Mouse (Mus musculus): Measurements from ENCODE around the gene Zfp598. TPM values are rescaled to one million over a fixed set of nuclear protein-coding genes. Genes with fewer than 3 reads are reported as not detected.

Gene Zfp598
- total and polyA plus RNA-seq, 3 experiments, result 22.1 to 54.0 (median 31.8) TPM

DNA sequence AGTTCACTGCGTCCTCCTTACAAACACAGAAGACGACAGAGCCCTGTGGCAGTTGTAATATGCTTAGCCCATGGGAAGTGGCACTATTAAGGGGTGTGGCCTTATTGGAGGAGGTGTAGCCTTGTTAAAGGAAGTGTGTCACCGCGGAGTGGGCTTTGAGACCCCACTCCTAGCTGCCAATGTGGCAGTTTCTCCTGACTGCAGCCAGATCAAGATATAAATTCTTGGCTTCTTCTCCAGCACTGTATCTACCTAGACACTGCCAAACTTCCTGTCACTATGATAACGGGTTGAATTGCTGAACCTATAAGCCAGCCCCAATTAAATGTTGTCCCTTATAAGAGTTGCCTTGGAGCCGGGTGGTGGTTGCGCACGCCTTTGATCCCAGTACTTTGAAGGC, 44.0 kb upstream of the Zfp598 start:
- Histone ChIP-seq H3K9me3 (replicated peaks; ENCODE audit: low read length) (no peaks in the 10 kb centered on the region), H3K27me3 (replicated peaks) (no peaks in the 10 kb centered on the region), H3K36me3 (replicated peaks in 1 of 2; ENCODE audit: control insufficient read depth in 1 of 2, insufficient read depth in 1 of 2, low read length in 1 of 2) (peaks cover 76 to 97% of the 10 kb centered on the region in 2 experiments), H3K9ac (ENCODE audit: insufficient read depth, low read depth) (no peak overlapping the region), H3K27ac (ENCODE audit: insufficient read depth, low read depth) (no peak overlapping the region), H3K79me2 (replicated peaks; ENCODE audit: control insufficient read depth, extremely low read depth, insufficient read depth, poor library complexity, severe bottlenecking) (no peaks in the 10 kb centered on the region), H3K4me1 (ENCODE audit: control insufficient read depth in 1 of 2, insufficient read depth in 2 of 2) (peaks cover 0 to 3% of the 10 kb centered on the region in 2 experiments; a peak in 1 of 4 replicates), H3K4me2 (ENCODE audit: insufficient read depth, low read depth, poor library complexity, severe bottlenecking) (no peak overlapping the region), H3K4me3 (replicated peaks in 1 of 3; ENCODE audit: low read depth in 2 of 3, low read length in 2 of 3, poor library complexity in 1 of 3) (no peak overlapping the region)
- in situ Hi-C loops (cut with MboI; ENCODE audit: low pct_ligation_motif_present, low pct_unique_long_range_greater_than_20kb, low sequenced_read_pairs) (no loop called here), dilution Hi-C loops (cut with MboI; ENCODE audit: extremely low pct_ligation_motif_present, extremely low pct_unique_long_range_greater_than_20kb, low sequenced_read_pairs) (no loop called here)
- TF ChIP-seq MXI1 (IDR thresholded peaks at IDR 0.05; ENCODE audit: low read depth, low read length) (no peak), IRF4 (IDR thresholded peaks at IDR 0.05; ENCODE audit: low read depth, low read length) (no peak)
- no peak for DNase-seq (ENCODE audit: extremely low read depth)

DNA sequence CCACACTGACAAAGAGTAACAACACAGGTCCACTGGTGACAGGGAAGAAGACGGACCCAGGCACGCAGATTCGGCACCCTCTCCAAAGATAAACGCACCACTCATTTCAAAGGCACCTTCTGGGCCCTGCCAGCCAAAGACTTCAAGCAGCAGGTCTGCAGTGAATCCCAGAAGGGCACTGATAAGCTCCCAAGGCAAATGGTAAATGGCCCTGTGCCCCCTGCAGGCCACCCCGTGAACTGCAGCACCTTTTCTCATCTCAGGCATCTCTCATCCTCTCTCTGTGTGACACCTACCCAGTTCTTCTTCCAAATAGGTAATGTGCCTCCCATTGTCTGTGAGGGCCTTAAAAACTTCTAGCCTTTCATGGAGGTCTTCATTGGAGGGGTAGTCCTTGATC, 40.8 kb upstream of the Zfp598 start:
- Histone ChIP-seq H3K36me3 (replicated peaks in 1 of 2; ENCODE audit: control insufficient read depth in 1 of 2, insufficient read depth in 1 of 2, low read length in 1 of 2) (peaks cover 46 to 71% of the 10 kb centered on the region in 2 experiments), H3K27me3 (replicated peaks) (no peaks in the 10 kb centered on the region), H3K9ac (ENCODE audit: insufficient read depth, low read depth) (no peak overlapping the region), H3K4me2 (ENCODE audit: insufficient read depth, low read depth, poor library complexity, severe bottlenecking) (no peak overlapping the region), H3K4me1 (ENCODE audit: control insufficient read depth in 1 of 2, insufficient read depth in 2 of 2) (peaks cover 6 to 17% of the 10 kb centered on the region in 2 experiments; a peak in 3 of 4 replicates), H3K4me3 (replicated peaks in 1 of 3; ENCODE audit: low read depth in 2 of 3, low read length in 2 of 3, poor library complexity in 1 of 3) (no peak overlapping the region), H3K79me2 (replicated peaks; ENCODE audit: control insufficient read depth, extremely low read depth, insufficient read depth, poor library complexity, severe bottlenecking) (no peaks in the 10 kb centered on the region), H3K27ac (ENCODE audit: insufficient read depth, low read depth) (no peak overlapping the region), H3K9me3 (replicated peaks; ENCODE audit: low read length) (no peaks in the 10 kb centered on the region)
- dilution Hi-C loops (cut with MboI; ENCODE audit: extremely low pct_ligation_motif_present, extremely low pct_unique_long_range_greater_than_20kb, low sequenced_read_pairs), result no loop called here
- peak; percentile 68 for DNase-seq (ENCODE audit: extremely low read depth)
- peak; percentile 87 for TF ChIP-seq SMC3 (IDR thresholded peaks at IDR 0.05; ENCODE audit: low read depth, low read length)
- peak; percentile 89 for TF ChIP-seq CTCF (conservative IDR thresholded peaks at IDR 0.05 in 1 of 2, IDR thresholded peaks at IDR 0.05 in 1 of 2; ENCODE audit: low read depth in 2 of 2, low read length in 2 of 2)
- TF ChIP-seq MAX (IDR thresholded peaks at IDR 0.05; ENCODE audit: low read length), result no peak
- no peak for TF ChIP-seq ZC3H11A (IDR thresholded peaks at IDR 0.05; ENCODE audit: low read depth, low read length)
- no peak for TF ChIP-seq PAX5 (IDR thresholded peaks at IDR 0.05; ENCODE audit: low read length)
- TF ChIP-seq CHD1 (IDR thresholded peaks at IDR 0.05; ENCODE audit: low read depth, low read length), result no peak
- peak; percentile 61 for TF ChIP-seq RAD21 (IDR thresholded peaks at IDR 0.05; ENCODE audit: low read depth, low read length)
- in situ Hi-C loops (cut with MboI; ENCODE audit: low pct_ligation_motif_present, low pct_unique_long_range_greater_than_20kb, low sequenced_read_pairs), result no loop called here

DNA sequence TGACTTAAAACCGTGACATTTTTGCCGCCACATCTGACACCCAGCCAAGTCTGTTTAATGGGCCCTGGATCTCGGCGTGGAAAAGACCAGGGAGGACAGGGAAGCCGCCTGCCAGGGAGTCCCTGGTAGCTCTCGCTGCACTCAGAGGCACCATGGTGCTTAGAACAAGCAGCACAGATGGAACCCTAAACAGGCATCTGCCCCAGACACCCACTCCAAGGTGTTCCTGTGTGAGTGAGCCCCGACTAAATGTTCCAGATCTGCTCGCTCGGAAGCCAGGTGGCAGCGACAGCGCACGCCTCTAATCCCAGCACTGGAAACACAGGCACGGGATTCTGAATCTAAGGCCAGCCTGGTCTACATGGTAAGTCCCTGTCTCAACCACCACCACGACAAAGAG, 39.4 kb upstream of the Zfp598 start:
- no peak overlapping the region for H3K4me2 ChIP-seq (ENCODE audit: insufficient read depth, low read depth, poor library complexity, severe bottlenecking)
- no peaks in the 10 kb centered on the region for H3K9me3 ChIP-seq (replicated peaks; ENCODE audit: low read length)
- peaks cover 36 to 71% of the 10 kb centered on the region in 2 experiments for H3K36me3 ChIP-seq (replicated peaks in 1 of 2; ENCODE audit: control insufficient read depth in 1 of 2, insufficient read depth in 1 of 2, low read length in 1 of 2)
- H3K4me1 ChIP-seq (ENCODE audit: control insufficient read depth in 1 of 2, insufficient read depth in 2 of 2), result peaks cover 6 to 32% of the 10 kb centered on the region in 2 experiments; a peak in 3 of 4 replicates
- dilution Hi-C loops (cut with MboI; ENCODE audit: extremely low pct_ligation_motif_present, extremely low pct_unique_long_range_greater_than_20kb, low sequenced_read_pairs), result no loop called here
- H3K27me3 ChIP-seq (replicated peaks), result no peaks in the 10 kb centered on the region
- H3K4me3 ChIP-seq (replicated peaks in 1 of 3; ENCODE audit: low read depth in 2 of 3, low read length in 2 of 3, poor library complexity in 1 of 3), result no peak overlapping the region
- no peaks in the 10 kb centered on the region for H3K79me2 ChIP-seq (replicated peaks; ENCODE audit: control insufficient read depth, extremely low read depth, insufficient read depth, poor library complexity, severe bottlenecking)
- in situ Hi-C loops (cut with MboI; ENCODE audit: low pct_ligation_motif_present, low pct_unique_long_range_greater_than_20kb, low sequenced_read_pairs), result no loop called here
- H3K27ac ChIP-seq (ENCODE audit: insufficient read depth, low read depth), result no peak overlapping the region
- TF ChIP-seq UBTF (IDR thresholded peaks at IDR 0.05; ENCODE audit: low read depth, low read length) (no peak), HCFC1 (IDR thresholded peaks at IDR 0.05; ENCODE audit: low read depth, low read length) (no peak), JUN (IDR thresholded peaks at IDR 0.05; ENCODE audit: insufficient read depth, low read depth, low read length) (no peak), ZMIZ1 (IDR thresholded peaks at IDR 0.05; ENCODE audit: low read depth, low read length) (no peak), EP300 (IDR thresholded peaks at IDR 0.05; ENCODE audit: low read length) (no peak), BHLHE40 (IDR thresholded peaks at IDR 0.05; ENCODE audit: low read depth, low read length) (no peak), TCF12 (IDR thresholded peaks at IDR 0.05; ENCODE audit: low read depth, low read length) (no peak), JUND (conservative IDR thresholded peaks at IDR 0.05; ENCODE audit: low read depth, low read length) (no peak), ZC3H11A (IDR thresholded peaks at IDR 0.05; ENCODE audit: low read depth, low read length) (no peak), NELFE (IDR thresholded peaks at IDR 0.05; ENCODE audit: low read depth, low read length) (no peak), MXI1 (IDR thresholded peaks at IDR 0.05; ENCODE audit: low read depth, low read length) (no peak), RAD21 (IDR thresholded peaks at IDR 0.05; ENCODE audit: low read depth, low read length) (no peak), ZNF384 (IDR thresholded peaks at IDR 0.05; ENCODE audit: low read depth, low read length) (no peak), NRF1 (IDR thresholded peaks at IDR 0.05; ENCODE audit: low read depth, low read length) (no peak), MEF2A (IDR thresholded peaks at IDR 0.05; ENCODE audit: borderline replicate concordance, low read depth, low read length) (no peak), MAX (IDR thresholded peaks at IDR 0.05; ENCODE audit: low read length) (no peak), CTCF (conservative IDR thresholded peaks at IDR 0.05 in 1 of 2, IDR thresholded peaks at IDR 0.05 in 1 of 2; ENCODE audit: low read depth in 2 of 2, low read length in 2 of 2) (no peak), TBP (conservative IDR thresholded peaks at IDR 0.05; ENCODE audit: low read depth, low read length) (no peak), RCOR1 (conservative IDR thresholded peaks at IDR 0.05; ENCODE audit: low read depth, low read length) (no peak), KAT2A (IDR thresholded peaks at IDR 0.05; ENCODE audit: insufficient replicate concordance, low read length) (no peak)
- no peak overlapping the region for H3K9ac ChIP-seq (ENCODE audit: insufficient read depth, low read depth)
- DNase-seq (ENCODE audit: extremely low read depth), result no peak

Measured in CH12.LX (cell line).